In genomic region chr2:68382394-68383059, GRCm38 (mm10) we compare ENCODE assay signal across 9 mouse cellular contexts.
DNase-seq lines count a peak whose midpoint lies in the region; ATAC-seq and TF ChIP-seq lines count a peak whose summit lies in the region.
"Had no signal": no experiment of that assay in that cellular context is flagged by ENCODE, and none has a peak within 500 bp of the region (broad histone marks: within the 10 kb centered on the region; RNA-seq: fewer than 3 reads in every experiment).

No protein-coding gene starts in this region.

- no peak for TF ChIP-seq EP300 in heart, adult 2 months (IDR thresholded peaks at IDR 0.05; ENCODE audit: insufficient read depth, low read depth, low read length)

- H3K4me3 ChIP-seq in heart, adult 2 months: no peak overlapping the region
- H3K4me3 ChIP-seq in liver, embryonic 16.5 days (ENCODE audit: low read depth, low read length): no peak overlapping the region
- H3K4me3 ChIP-seq: embryonic facial prominence, embryonic 15.5 days had no signal

- no peak for TF ChIP-seq POLR2A in heart, adult 2 months (IDR thresholded peaks at IDR 0.05; ENCODE audit: insufficient read depth, low read depth, low read length)

- no peaks in the 10 kb centered on the region for H3K9me3 ChIP-seq in liver, embryonic 16.5 days (replicated peaks; ENCODE audit: control insufficient read depth, low read length)
- H3K9me3 ChIP-seq: embryonic facial prominence, embryonic 15.5 days had no signal

- H3K27me3 ChIP-seq in heart, adult 2 months (ENCODE audit: control insufficient read depth, insufficient read depth, low read length): no peaks in the 10 kb centered on the region
- H3K27me3 ChIP-seq in liver, embryonic 16.5 days (ENCODE audit: control insufficient read depth, insufficient read depth, low read depth, low read length): no peaks in the 10 kb centered on the region
- H3K27me3 ChIP-seq: embryonic facial prominence, embryonic 15.5 days had no signal

- peaks cover 7% of the 10 kb centered on the region for H3K4me1 ChIP-seq in heart, adult 2 months (ENCODE audit: control insufficient read depth, insufficient read depth, low read length)
- H3K4me1 ChIP-seq in liver, embryonic 16.5 days (ENCODE audit: control insufficient read depth, low read depth, low read length): peaks cover 9% of the 10 kb centered on the region

- 0 out of 2 replicates have a peak overlapping the region, but pooled peaks have one; percentile 12 for H3K4me2 ChIP-seq in liver, embryonic 16.5 days (ENCODE audit: low read depth, low read length)
- H3K4me2 ChIP-seq: embryonic facial prominence, embryonic 15.5 days had no signal

- H3K36me3 ChIP-seq in heart, adult 2 months (ENCODE audit: control insufficient read depth, insufficient read depth, low read length): no peaks in the 10 kb centered on the region
- H3K36me3 ChIP-seq in liver, embryonic 16.5 days (ENCODE audit: control insufficient read depth, insufficient read depth): no peaks in the 10 kb centered on the region
- H3K36me3 ChIP-seq: embryonic facial prominence, embryonic 15.5 days had no signal

- ATAC-seq in liver, embryonic 16.5 days (ENCODE audit: low read depth): peak; percentile 81

- H3K27ac ChIP-seq in heart, adult 2 months: no peak overlapping the region
- peak overlapping the region; percentile 49 for H3K27ac ChIP-seq in liver, embryonic 16.5 days (ENCODE audit: low read length)
- H3K27ac ChIP-seq: embryonic facial prominence, embryonic 15.5 days had no signal

- H3K79me2 ChIP-seq in heart, adult 2 months (replicated peaks; ENCODE audit: control insufficient read depth, insufficient read depth, low read length): no peaks in the 10 kb centered on the region

- intact Hi-C loops in heart, adult 2 months (cut with DNase I): no loop called here

- TF ChIP-seq CTCF in heart, adult 2 months (IDR thresholded peaks at IDR 0.05): no peak

- H3K9ac ChIP-seq in heart, adult 2 months (ENCODE audit: low read depth, low read length): no peak overlapping the region
- no peak overlapping the region for H3K9ac ChIP-seq in liver, embryonic 16.5 days (ENCODE audit: low read depth, low read length)
- H3K9ac ChIP-seq: embryonic facial prominence, embryonic 15.5 days had no signal

- DNase-seq in heart, adult 11 months: peak; percentile 89
- DNase-seq in heart, adult 2 months: no peak
- DNase-seq in c-Kit-positive CD71-negative TER-119-negative erythroid progenitor cells, embryonic 14.5 days (ENCODE audit: low read depth): peak; percentile 20
- peak; percentile 47 to 70 for DNase-seq in spleen, postnatal 4 days (ENCODE audit: low spot score in 2 of 2)
- DNase-seq in adrenal gland, postnatal 25 days: no peak
- DNase-seq in gastrocnemius, postnatal 4 days (ENCODE audit: low spot score in 2 of 2): no peak
- DNase-seq in gastrocnemius, postnatal 25 days: no peak

- WGBS in heart, adult 2 months: 65% methylated on average over 11 of the region's 11 CpGs
- WGBS in liver, embryonic 16.5 days (ENCODE audit: insufficient replicate concordance): 14% methylated on average over 11 of the region's 11 CpGs

Comparison
In these comparisons a context has a peak if more than half of its experiments do, and no peak if none do; other contexts are left out.
1. DNase-seq: peak in heart, adult 11 months (single experiment), c-Kit-positive CD71-negative TER-119-negative erythroid progenitor cells, embryonic 14.5 days (single experiment) and spleen, postnatal 4 days (2 of 2); none in heart, adult 2 months (0 of 2), adrenal gland, postnatal 25 days (single experiment), gastrocnemius, postnatal 4 days (0 of 2) and gastrocnemius, postnatal 25 days (single experiment).